Mouse (Mus musculus): Measurements from ENCODE around the gene Lhx2.

- TF ChIP-seq CTCF (IDR thresholded peaks at IDR 0.05; ENCODE audit: low read depth) (no peak), EP300 (IDR thresholded peaks at IDR 0.05; ENCODE audit: low read depth) (no peak)
These were observed 1.4 kb upstream of the Lhx2 start for GRCm38 (mm10) chr2:38337681-38338080.

All from liver, postnatal 0 days (tissue).